Mouse (Mus musculus) hindbrain, embryonic 16.5 days (tissue): ENCODE measurements around the gene Rbm18. TPM values are rescaled to one million over a fixed set of nuclear protein-coding genes. Genes with fewer than 3 reads are reported as not detected.

Source experiments
- ATAC-seq: fragments of 200-750 bp; cut with Nextera tagmentation; 2 replicates; pipeline ENCODE4 v1.8.0; 2017; ENCODE audit warnings: moderate TSS enrichment, moderate library complexity
- H3K27ac ChIP-seq: fragments of 300-500 bp; sonication (generic); 2 replicates; pipeline ENCODE4 v1.5.1; 2014; ENCODE audit warnings: low read depth, mild to moderate bottlenecking, control low read depth, low read length, moderate library complexity
- H3K27me3 ChIP-seq: fragments of 300-500 bp; sonication (generic); replicated peaks from 2 replicates; pipeline ENCODE4 v1.6.1; 2014; ENCODE audit warnings: low read length; ENCODE audit not compliant: control insufficient read depth, insufficient read depth
- H3K36me3 ChIP-seq: fragments of 300-500 bp; sonication (generic); 2 replicates; pipeline ENCODE4 v1.6.1; 2014; ENCODE audit warnings: mild to moderate bottlenecking, low read length, moderate library complexity, mixed read lengths; ENCODE audit not compliant: control insufficient read depth, insufficient read depth
- H3K4me1 ChIP-seq: fragments of 300-500 bp; sonication (generic); 2 replicates; pipeline ENCODE4 v1.6.1; 2014; ENCODE audit warnings: low read depth, low read length; ENCODE audit not compliant: control insufficient read depth, insufficient read depth
- H3K4me2 ChIP-seq: fragments of 300-500 bp; sonication (generic); 2 replicates; pipeline ENCODE4 v1.6.1; 2014; ENCODE audit warnings: mild to moderate bottlenecking, low read length, control low read depth, moderate library complexity
- H3K4me3 ChIP-seq: fragments of 300-500 bp; sonication (generic); 2 replicates; pipeline ENCODE4 v1.5.1; 2014; ENCODE audit warnings: mild to moderate bottlenecking, low read length, control low read depth, moderate library complexity
- H3K9ac ChIP-seq: fragments of 300-500 bp; sonication (generic); 2 replicates; pipeline ENCODE4 v1.6.1; 2014; ENCODE audit warnings: low read depth, mild to moderate bottlenecking, control low read depth, low read length, moderate library complexity
- H3K9me3 ChIP-seq: fragments of 300-500 bp; sonication (generic); 2 replicates; pipeline ENCODE4 v1.6.1; 2014; ENCODE audit warnings: mild to moderate bottlenecking, low read length, moderate library complexity; ENCODE audit not compliant: control insufficient read depth
- WGBS: fragments of 180-500 bp; shearing (Covaris S2); extraction: QIAGEN DNeasy Blood & Tissue Kit; methylation state at CpG from one replicate; pipeline ENCODE4 v1.1.7; 2014; 5-methylcytosine and 5-hydroxymethylcytosine counted together
- polyA plus RNA-seq: library from polyadenylated mRNA; unstranded; fragments of >200 nt; fragmentation: Nextera tagmentation; extraction: Ambion mirVana; gene quantifications from 2 replicates; pipeline ENCODE4 v1.2.1, GENCODE M21; 2015

The Rbm18 gene
- polyA plus RNA-seq, 1 experiment from 2014 or later = 114 TPM

GRCm38 (mm10) chr2:36126795-36127429, 9.7 kb downstream of the Rbm18 start:
- WGBS = 97% methylated on average over 9 of the region's 9 CpGs
- peaks cover 25% of the 10 kb centered on the region for H3K36me3 ChIP-seq
- no peak for ATAC-seq

DNA sequence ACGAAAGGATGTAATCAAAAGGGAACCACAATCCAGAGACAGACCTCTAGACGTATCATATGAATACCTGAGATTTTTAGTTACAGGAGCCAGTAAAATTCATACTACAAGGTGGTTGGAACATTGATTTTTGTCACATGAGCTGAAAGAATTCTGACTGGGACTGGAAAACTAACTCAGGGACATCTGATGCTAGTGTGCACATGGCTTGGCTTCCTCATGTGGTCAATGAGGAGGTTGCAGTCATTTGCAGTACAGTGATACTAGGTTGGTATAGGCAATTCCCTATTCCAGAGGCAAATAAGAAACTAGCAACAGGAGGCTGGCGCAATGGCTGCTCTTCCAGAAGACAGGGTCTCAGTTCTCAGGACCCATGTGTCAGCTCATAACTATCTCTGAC, 23.9 kb downstream of the Rbm18 start:
- Histone ChIP-seq H3K4me2 (no peak overlapping the region), H3K27ac (no peak overlapping the region), H3K4me1 (no peaks in the 10 kb centered on the region), H3K27me3 (peaks cover 16% of the 10 kb centered on the region), H3K9ac (no peak overlapping the region), H3K4me3 (no peak overlapping the region), H3K9me3 (no peaks in the 10 kb centered on the region), H3K36me3 (peaks cover 11% of the 10 kb centered on the region)
- WGBS = 80% methylated on average over 3 of the region's 3 CpGs
- ATAC-seq = no peak

More at GRCm38 (mm10) chr2:36126795-36127429, 9.7 kb downstream of the Rbm18 start:
- no peak overlapping the region for H3K9ac ChIP-seq
- H3K27me3 ChIP-seq = no peaks in the 10 kb centered on the region
- no peak overlapping the region for H3K4me2 ChIP-seq
- no peaks in the 10 kb centered on the region for H3K4me1 ChIP-seq
- H3K4me3 ChIP-seq = no peak overlapping the region
- no peak overlapping the region for H3K27ac ChIP-seq
- H3K9me3 ChIP-seq = no peaks in the 10 kb centered on the region

DNA sequence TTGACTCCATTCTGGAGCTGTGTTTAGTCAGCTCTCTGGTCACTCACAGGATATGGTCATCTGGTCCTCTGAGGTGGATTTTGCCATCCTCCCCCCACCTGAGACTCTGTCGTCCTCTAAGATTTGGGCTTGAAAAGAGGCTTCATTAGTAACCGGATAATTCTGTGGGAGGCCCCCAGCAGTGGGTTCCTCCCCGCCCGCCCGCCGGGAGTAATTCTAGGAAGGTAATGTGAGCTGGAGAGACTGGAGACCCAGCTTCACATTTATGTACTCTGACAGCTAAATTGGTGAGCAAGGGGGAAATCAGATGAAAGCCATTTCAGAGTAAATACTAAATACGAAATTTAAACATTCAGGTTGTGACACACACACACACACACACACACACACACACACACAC, 28.0 kb downstream of the Rbm18 start:
- H3K9me3 ChIP-seq = no peaks in the 10 kb centered on the region
- no peak overlapping the region for H3K9ac ChIP-seq
- no peak for ATAC-seq
- H3K4me3 ChIP-seq = no peak overlapping the region
- H3K27me3 ChIP-seq = peaks cover 47% of the 10 kb centered on the region
- H3K4me2 ChIP-seq = no peak overlapping the region
- peaks cover 17% of the 10 kb centered on the region for H3K4me1 ChIP-seq
- H3K36me3 ChIP-seq = no peaks in the 10 kb centered on the region
- no peak overlapping the region for H3K27ac ChIP-seq
- WGBS = 12% methylated on average over 7 of the region's 7 CpGs

GRCm38 (mm10) chr2:36104956-36105741, 31.4 kb downstream of the Rbm18 start, which contains the start of gene Lhx6:
TSS of gene Lhx6 (minus strand) at chr2:36105408.
- Histone ChIP-seq H3K27ac (no peak within 1 kb of the TSS), H3K9ac (peak within 1 kb of the TSS; percentile 43), H3K9me3 (no peaks in the 10 kb centered on the region), H3K4me3 (peak within 1 kb of the TSS; percentile 37), H3K36me3 (no peaks in the 10 kb centered on the region), H3K27me3 (peaks cover 68% of the 10 kb centered on the region), H3K4me1 (peaks cover 31% of the 10 kb centered on the region), H3K4me2 (peak within 1 kb of the TSS; percentile 65)
- 1% methylated on average over 56 of the region's 58 CpGs for WGBS
- ATAC-seq = no peak

DNA sequence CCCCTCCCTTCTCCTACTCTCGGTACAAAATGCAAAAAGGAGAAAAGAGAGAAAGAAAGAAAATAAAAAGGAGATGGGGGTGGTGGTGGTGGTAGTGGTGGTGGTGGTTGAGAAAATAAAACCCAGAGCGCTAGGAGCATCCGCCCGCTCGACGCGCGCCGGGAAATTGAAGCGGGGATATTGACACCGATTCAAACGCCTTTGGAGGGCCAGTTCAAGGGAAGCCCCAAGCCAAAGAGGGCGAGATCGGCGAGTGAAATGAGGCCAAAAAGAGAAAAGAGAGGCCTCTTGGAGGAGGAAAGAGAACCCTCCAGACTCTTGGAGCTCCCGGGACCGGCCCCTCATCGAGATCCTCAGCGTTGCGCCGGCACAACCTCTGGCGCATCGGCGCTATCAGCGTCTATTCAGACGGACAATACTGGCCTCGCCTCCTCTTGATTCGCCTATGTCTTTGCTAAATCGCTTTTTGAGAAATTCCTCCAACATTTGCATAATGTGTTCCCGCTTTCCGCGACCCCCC, 32.1 kb downstream of the Rbm18 start:
- WGBS = under 1% methylated on average over 32 of the region's 32 CpGs
- no peaks in the 10 kb centered on the region for H3K36me3 ChIP-seq
- peak overlapping the region; percentile 37 for H3K4me3 ChIP-seq
- no peak for ATAC-seq
- peaks cover 31% of the 10 kb centered on the region for H3K4me1 ChIP-seq
- H3K9me3 ChIP-seq = no peaks in the 10 kb centered on the region
- no peak overlapping the region for H3K27ac ChIP-seq
- H3K27me3 ChIP-seq = peaks cover 72% of the 10 kb centered on the region
- H3K9ac ChIP-seq = no peak overlapping the region
- H3K4me2 ChIP-seq = peak overlapping the region; percentile 65

DNA sequence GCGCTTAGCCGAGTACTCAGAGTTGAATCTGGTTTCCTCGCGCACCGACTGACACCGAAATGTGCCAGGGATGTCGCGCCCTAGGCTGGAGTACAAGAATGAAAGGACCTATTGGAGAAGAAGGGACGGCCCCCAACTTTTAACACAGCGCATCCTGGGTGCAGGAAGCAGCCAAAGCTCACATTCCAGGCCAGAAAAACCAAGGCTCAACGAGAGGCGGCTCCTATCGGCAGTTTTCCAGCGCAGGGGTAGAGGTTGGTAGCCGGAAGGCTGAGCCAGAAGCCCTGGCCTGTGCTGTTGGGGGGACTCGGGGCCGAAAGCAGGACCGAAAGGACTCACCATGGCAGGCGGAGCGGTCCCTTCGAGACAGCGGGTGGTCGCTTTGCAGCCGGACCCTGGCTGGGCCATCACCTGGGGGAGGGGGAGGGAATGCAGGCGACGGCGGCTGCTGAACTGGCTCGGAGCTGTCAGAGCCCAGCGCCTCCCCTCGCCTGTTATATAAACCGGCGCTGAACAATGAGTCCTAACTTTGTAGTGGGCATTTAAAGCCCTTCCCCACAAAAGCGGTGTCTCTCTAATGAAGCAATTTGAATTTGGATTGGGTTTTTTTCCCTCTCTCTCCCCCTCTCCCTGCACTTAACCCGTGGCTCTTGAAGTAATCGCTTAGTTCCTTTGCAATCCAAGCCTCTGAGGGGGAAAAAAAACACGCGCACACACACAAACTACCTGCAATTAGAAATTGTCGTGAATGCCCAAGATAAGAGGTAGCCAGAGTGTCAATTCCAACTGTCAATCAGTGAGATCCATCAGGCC, 32.8 kb downstream of the Rbm18 start:
- Histone ChIP-seq H3K27ac (no peak overlapping the region), H3K4me3 (peak overlapping the region; percentile 15), H3K4me2 (peak overlapping the region; percentile 32), H3K9ac (no peak overlapping the region), H3K9me3 (no peaks in the 10 kb centered on the region), H3K27me3 (peaks cover 73% of the 10 kb centered on the region), H3K4me1 (peaks cover 31% of the 10 kb centered on the region), H3K36me3 (no peaks in the 10 kb centered on the region)
- under 1% methylated on average over 38 of the region's 38 CpGs for WGBS
- ATAC-seq = no peak

DNA sequence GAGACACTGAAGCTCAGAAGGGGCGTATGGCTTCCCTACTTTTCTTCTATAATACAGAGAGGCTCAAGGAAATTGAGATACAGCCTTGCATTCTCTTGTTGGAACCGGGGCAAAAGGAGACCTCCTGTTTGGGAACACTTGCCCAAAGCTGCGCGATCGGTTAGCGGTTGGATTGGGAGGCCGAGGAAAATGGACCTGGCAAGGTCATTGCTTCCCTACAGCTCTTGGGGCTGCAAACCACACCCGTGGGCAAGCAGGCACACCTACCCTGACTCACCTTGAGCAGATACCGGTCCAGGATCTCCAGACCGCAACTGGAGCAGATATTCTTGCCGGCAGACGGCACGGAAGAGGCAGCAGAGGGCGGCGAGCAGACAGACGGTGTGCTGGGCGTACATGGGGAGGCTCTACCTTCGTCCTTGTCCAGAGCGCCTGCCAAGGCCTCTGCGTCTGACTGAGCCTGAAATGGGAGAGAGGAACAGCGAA, 33.5 kb downstream of the Rbm18 start:
- ATAC-seq = no peak
- Histone ChIP-seq H3K27me3 (peaks cover 74% of the 10 kb centered on the region), H3K36me3 (no peaks in the 10 kb centered on the region), H3K4me1 (peaks cover 31% of the 10 kb centered on the region), H3K4me2 (peak overlapping the region; percentile 25), H3K27ac (no peak overlapping the region), H3K9me3 (no peaks in the 10 kb centered on the region), H3K9ac (no peak overlapping the region), H3K4me3 (peak overlapping the region; percentile 15)
- 7% methylated on average over 21 of the region's 21 CpGs for WGBS

DNA sequence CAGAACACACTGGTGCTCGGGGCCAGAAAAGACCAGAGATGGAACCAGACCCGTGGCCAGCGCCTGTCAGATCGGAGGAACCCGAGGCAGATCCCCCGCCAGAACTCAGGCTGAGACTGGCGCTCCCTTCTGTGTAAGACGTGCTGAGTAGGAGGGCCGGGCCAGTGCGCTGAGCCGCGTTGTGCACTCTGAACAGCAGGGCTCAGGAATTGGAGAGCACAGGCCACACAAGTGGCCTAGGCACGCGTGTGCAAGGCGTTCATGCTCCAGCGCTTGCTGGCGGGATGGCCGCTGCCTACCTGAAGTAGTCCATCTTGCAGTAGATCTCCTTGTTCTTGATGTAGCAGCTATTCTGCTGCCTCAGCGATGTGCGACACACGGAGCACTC, 34.0 kb downstream of the Rbm18 start:
- Histone ChIP-seq H3K27me3 (peaks cover 77% of the 10 kb centered on the region), H3K9ac (no peak overlapping the region), H3K9me3 (no peaks in the 10 kb centered on the region), H3K4me3 (peak overlapping the region; percentile 10), H3K36me3 (no peaks in the 10 kb centered on the region), H3K27ac (no peak overlapping the region), H3K4me2 (peak overlapping the region; percentile 25), H3K4me1 (peaks cover 31% of the 10 kb centered on the region)
- no peak for ATAC-seq
- under 1% methylated on average over 21 of the region's 21 CpGs for WGBS
